Mouse (Mus musculus): ENCODE results near the gene Des. TPM values are rescaled to one million over a fixed set of nuclear protein-coding genes. Genes with fewer than 3 reads are reported as not detected.
A peak's percentile ranks its signal among the peaks of the same experiment; 100 is the strongest.

Des gene
- total RNA-seq, 4 experiments from 2014 or later: 0.60 to 1.9 (median 1.5) TPM

DNA sequence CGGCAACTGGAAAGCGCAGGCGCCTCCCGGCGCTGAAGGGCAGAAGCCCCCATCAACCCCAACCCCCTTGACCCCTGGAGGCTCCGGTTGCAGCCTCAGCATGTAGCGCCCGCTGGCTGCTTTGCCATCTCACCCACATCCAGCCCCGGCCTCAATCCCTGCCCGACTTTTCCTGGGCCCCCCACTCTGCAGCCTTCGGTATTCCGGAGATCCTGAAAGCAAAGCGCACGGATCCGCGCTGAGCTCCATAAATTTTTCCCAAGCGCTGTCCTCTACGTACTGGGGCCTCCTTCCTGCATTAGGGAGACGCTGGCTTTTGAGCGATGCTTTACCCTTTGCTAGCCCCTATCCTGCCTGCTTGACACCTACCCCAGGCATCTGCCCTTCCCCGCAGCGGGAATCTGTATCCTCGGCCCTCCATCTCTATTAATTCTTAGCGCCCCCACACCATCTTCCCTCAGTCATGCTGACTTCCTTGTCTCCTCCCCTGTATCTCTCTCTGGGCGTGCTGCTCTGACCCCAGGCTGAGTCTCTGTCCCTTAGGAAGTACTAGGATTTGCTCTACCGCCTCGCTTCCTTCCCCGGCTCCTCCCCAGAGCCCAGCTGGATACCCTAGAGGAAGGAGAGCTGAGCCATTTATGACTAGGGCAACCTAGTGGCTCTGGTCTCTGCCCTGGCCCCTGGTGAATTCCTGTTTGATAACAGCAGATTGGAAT, 22.4 kb downstream of the Des start:
- no peak for DNase-seq (ENCODE audit: low spot score in 2 of 2)

DNA sequence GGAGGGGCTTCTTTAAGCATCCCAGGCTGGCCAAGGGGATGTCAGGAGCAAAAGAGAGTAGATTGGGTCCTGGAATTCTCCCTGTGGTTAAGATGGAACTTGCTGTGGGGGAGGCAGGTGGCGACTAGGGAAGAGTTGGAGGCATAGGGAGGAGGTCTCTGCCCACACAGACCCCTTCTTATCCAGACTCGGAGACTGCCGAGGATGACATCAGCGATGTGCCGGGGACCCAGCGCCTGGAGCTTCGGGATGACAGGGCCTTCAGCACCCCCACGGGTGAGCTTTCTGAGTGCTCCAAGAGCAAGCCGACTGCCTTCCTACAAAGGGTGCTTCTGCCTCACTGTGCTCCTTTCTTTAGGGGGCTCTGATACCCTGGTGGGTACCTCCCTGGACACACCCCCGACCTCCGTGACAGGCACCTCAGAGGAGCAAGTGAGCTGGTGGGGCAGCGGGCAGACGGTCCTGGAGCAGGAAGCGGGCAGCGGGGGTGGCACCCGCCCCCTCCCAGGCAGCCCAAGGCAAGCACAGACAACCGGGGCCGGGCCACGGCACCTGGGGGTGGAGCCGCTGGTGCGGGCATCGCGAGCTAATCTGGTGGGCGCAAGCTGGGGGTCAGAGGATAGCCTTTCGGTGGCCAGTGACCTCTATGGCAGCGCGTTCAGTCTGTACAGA, 24.5 kb downstream of the Des start:
- no peak for DNase-seq (ENCODE audit: low spot score in 2 of 2)

DNA sequence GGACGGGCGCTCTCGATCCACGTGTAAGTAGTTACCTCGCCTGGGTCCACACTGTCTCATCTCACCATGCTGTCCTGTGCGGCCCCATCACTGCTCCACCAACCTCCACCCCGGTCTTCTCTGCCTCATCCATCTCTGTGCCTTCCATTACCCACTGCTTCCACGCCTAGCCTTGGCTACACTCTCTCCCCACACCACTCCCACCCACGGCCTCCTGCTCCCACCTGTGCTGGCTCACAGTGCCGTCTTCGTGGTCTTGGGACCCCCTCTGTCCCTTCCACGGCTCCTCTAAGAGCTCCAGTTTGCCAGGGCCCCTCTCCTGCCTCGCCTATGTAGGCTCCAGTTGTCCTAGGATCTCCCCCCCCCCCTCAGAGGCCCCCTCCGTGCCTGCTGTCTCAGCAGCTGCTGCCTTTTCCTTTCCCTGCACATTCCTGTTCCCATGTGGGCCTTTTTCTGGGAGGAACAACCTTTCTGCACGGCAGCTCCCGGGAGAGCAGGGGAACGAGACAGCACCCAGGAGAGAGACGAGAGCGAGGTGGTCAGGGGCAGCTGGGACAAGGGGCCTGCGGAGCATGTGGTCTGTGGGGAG, 25.1 kb downstream of the Des start:
- DNase-seq (ENCODE audit: low spot score in 2 of 2): no peak

DNA sequence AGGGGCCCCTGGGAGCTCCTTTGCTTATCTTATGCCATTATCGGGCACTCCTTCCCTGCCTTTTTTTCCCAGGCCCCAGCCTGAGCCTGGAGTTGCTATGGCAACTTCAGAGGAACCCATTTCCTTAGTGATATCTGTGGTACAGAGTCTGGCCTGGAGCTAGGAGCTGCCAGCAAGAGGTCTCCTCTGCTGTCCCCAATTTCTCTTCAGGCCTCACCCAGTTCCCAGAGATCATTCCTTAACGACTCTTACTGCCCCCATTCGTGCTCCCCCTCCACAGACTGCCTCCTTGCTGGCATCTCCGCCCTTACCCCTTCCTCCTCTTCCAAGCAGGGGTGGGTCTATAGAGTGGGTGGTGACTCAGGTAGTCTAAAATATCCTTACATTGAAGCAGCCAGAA, 26.0 kb downstream of the Des start:
- DNase-seq (ENCODE audit: low spot score in 2 of 2): no peak

DNA sequence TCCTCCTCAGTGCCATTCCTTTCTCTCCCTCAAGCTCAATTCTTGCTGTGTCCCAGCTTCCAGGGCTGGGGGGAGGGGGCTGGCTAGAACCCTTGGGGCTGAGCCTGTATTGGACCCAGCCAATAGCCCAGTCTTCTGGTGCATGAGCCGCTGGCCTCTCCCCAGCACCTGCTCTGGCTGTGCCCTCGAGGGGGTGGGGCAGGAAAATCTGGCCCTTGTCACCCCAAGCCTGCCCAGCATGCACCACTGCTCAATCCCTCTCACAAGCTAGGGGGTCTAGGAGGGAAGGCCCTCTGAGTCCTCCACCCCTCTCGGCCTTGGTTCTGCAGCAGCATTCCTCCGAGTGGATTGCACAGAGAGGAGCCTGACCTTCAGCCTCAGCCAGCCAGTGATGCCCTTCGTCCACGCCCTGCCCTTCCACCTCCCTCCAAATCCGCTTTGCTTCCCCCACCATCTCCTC, 27.4 kb downstream of the Des start:
- DNase-seq (ENCODE audit: low spot score in 2 of 2): no peak

DNA sequence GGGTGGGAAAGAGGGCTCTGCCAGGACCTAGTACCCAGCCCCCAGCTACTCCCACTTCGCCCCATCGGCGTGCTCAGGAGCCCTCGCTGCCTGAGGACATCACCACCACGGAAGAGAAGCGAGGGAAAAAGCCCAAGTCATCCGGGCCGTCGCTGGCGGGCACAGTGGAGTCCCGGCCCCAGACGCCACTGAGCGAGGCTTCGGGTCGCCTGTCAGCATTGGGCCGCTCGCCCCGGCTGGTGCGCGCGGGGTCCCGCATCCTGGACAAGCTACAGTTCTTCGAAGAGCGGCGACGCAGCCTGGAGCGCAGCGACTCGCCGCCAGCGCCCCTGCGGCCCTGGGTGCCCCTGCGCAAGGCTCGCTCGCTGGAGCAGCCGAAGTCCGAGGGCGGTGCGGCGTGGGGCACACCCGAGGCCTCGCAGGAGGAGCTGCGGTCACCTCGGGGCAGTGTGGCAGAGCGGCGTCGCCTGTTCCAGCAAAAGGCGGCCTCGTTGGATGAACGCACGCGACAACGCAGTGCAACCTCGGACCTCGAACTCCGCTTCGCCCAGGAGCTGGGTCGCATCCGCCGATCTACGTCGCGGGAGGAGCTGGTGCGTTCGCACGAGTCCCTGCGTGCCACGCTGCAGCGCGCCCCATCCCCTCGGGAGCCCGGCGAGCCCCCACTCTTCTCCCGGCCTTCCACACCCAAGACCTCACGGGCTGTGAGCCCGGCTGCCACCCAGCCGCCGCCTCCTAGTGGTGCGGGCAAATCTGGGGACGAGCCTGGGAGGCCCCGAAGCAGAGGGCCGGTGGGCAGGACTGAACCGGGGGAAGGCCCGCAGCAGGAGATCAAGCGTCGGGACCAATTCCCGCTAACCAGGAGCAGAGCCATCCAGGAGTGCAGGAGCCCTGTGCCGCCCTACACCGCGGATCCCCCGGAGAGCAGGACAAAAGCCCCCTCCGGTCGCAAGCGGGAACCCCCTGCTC, 28.1 kb downstream of the Des start:
- no peak for DNase-seq (ENCODE audit: low spot score in 2 of 2)

DNA sequence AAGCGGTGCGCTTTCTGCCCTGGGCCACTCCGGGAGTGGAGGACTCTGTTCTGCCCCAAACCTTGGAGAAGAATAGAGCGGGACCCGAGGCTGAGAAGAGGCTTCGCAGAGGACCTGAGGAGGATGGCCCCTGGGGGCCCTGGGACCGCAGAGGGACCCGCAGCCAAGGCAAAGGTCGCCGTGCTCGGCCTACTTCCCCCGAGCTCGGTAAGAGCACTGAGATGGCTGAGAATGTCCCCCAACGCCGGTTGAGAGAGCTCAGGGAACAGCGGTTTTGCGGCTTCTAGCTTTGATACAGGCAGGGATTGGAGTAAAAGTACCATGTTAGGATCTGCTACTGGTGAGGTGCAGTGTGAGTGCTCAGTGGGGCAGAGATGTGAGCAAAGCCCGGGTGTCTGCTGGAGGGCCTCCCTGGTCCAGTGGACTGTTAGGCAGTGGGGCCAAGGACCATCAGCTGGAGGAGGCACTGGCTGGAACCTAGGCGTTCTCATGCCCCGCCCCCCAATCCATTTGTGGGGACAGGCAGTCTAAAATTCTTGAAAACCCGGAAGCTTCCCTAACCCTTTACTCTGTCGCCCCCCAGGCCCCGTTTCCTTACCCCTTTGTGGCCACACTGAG, 28.9 kb downstream of the Des start:
- DNase-seq (ENCODE audit: low spot score in 2 of 2): no peak

DNA sequence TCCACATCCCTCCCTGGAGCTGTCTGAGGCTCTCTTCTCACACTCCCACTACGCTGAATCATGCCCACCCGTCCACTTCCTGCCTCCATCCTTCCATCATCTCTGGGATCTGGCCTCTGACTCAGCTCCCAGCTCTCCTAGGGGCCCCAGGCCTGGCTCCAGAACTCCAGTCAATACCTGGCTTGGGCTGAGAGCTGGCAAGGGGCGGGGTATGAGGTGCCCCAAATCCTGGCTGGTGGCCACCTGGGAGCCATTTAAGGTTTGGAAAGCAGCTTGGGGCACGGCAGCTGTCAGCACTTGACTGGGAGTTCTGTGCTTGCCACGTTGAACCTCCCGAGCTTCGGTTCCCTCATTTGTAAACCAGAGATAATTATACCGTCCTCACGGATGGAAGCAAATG, 33.0 kb downstream of the Des start:
- DNase-seq (ENCODE audit: low spot score in 2 of 2): peak in 1 of 2 experiments; percentile 55

DNA sequence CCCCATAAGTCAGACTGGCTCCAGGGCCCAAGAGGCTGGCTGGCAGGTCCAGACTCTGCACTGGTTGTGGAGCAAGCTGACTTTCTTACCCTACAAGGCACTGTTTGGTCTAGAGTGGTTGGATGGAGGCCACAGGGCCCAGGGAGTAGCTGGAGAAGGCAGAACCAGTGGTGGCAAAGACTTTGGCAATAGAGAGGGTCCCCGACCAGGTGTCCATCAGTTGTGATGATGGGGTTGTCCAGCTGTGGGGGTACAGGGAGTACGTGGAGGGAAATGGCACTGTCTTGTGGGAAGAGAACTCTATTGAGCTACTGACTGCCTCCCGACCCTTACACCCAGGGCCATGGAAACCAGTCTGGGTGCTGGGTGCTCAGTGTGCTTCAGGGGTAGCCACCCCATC, 33.7 kb downstream of the Des start:
- DNase-seq (ENCODE audit: low spot score in 2 of 2): no peak

DNA sequence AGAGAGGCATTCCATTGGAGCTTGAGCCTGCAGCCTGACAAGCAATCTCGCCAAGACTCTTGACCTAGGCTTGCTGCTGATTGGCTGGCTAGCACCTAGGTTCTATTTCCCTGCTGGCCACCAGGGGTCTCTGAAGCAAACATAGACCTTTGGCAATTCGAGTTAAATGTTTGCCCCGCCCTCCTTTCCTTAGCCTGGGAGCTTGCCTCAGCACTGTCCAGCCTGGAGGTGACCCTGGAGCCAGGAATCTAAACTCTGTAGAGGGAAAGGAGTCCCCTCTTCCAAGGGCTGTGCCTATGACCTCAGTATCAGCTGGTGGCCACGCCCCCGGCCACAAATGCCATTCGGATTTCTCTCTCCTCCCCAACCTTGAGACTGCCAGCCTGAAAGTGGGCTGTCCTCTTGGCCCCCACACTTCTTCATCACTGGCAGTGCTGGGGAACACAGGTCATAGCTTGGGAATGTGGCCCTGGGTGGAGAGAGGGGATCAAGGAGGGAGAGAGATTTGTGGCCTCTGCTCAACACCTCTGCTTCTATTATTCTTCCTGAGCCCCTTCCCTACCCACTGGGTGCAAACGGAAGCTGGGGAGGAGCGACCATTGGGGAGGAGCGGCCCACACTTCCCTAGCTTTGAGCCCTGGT, 38.8 kb downstream of the Des start:
- no peak for DNase-seq (ENCODE audit: low spot score in 2 of 2)

DNA sequence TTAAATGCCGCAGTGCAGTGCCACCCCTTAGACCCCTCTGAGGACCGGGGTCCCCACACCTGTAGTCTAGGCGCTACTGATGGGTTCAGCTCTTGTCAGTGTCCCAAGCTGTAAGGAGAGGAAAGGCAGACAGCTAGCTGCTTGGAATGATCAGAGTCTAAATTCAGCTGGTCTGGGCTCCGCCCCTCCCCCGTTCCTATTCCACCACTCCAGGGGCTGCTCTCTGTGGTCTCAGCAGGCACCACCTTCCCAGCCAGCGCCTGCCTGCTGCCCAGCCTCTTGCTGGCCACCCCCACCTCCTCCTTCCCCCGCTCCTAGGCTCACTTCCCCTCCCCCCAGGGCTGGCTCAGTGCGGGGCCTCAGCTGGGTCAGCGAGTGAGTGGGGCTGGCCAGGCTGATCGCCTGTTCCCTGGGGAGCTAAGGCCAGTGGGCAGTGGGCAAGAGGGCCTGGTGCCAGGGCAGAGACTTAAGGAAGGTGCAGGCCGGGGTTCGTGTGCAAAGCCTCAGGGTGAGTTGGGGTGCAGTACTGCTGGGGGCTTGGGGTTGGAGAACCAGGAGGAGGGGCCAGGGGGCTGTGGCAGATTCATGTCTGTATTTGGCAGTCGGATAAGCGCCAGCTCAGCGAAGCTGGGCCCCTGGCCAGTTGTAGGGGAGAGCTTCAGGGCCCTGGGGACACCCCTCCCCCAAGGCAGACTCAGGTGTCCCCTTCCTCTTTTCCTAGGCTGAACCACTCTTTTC, 39.8 kb downstream of the Des start:
- no peak for DNase-seq (ENCODE audit: low spot score in 2 of 2)

DNA sequence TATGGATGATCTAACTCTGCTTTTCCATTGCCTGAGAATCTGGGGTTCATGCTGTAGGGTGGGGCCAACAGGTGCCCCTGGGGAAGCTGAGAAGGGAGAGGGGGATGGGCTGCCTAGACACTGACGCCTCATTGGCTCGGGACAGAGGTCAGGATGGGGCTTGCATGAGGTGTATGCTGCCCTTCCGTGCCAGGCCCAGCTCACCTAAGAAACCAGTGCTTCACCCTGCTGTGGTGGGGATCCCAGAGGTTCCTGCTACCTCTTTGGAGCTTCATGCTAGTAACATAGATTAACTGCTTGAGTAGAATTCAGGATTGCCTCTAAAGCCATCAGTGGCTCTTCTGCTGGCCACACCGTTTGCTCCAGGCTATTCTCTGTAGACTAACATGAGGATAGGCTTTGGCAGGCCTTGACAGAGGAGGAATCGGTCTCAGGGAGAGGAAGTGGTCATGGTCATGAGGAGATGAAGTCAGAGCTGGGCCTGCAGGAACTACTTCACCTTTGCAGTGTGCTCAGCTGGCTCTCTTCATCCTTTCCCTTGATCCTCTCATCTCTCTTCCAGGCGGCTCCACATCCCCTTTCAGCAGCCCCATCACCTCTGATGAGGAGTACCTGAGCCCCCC, 40.5 kb downstream of the Des start:
- no peak for DNase-seq (ENCODE audit: low spot score in 2 of 2)

DNA sequence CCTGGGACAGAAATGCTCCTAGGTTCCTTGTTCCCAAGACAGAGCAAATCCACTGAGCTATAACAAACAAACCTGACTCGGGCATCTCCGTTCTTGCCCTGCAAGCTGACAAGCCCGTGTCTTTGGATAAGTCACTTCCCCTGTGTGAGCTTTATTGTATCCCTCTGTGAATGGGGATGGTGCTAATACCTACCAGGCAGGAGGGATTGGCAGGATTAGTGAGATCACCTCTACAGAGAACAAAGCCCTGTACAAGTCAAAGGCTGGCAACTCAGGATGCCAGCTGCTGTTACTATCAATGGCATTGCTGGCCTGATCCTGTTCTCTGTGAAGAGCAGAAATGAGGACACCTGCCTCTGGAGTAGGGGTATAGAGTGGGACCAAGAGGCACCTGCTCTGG, 45.4 kb downstream of the Des start:
- DNase-seq (ENCODE audit: low spot score in 2 of 2): no peak

DNA sequence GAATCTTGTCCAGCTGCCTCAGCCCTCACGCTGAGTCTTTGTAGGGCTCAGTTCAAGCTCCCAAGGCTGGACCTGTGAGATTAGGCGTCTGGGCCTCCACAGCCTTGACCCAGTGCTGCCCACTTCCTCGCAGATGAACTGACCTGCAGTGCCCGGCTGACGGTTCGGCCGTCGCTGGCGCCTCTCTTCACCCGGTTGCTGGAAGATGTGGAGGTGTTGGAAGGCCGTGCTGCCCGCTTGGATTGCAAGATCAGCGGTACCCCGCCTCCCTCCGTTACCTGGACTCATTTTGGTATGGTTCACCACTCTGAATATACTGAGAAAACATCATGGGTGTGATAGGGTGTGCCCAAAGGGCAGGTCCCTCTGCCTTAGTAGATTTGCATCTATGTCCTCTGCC, 46.0 kb downstream of the Des start:
- DNase-seq (ENCODE audit: low spot score in 2 of 2): no peak

DNA sequence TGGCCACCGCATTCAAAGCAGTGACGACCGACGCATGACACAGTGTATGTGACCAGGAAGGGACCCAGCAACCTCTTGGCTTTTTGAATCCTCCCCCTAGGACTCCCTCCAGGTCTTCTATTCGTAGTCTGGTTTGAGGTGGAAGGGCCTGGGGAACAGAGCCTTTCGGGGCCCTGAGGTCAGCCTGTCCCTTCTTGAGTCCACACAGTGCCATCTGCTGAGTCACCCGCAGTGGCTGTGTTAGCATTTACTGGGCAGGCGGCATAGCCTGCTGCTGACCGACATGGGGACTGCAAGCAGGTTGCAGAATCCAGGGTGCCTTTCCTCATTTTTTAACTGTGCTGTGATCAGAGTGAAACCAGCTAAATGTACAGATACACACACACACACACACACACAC, 46.9 kb downstream of the Des start:
- DNase-seq (ENCODE audit: low spot score in 2 of 2): no peak

DNA sequence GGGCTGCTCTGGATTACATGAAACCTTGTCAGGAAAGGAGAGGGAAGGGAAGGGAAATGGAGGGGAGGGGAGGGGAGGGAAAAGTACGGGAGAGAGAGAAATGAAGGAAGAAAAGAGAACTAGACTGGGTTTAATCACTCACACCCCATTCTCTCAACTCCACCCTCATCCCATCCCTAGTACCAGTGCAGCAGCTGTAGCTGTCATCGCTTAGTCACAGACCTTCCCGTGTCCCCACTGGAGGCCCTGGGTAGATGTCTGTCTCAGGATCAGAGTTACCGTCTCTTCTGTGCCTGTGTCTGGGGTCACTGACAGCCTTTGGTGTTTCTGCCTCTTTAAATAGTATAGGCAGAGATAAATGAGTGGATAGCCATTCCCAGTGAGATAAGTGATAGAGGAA, 48.1 kb downstream of the Des start:
- no peak for DNase-seq (ENCODE audit: low spot score in 2 of 2)

DNA sequence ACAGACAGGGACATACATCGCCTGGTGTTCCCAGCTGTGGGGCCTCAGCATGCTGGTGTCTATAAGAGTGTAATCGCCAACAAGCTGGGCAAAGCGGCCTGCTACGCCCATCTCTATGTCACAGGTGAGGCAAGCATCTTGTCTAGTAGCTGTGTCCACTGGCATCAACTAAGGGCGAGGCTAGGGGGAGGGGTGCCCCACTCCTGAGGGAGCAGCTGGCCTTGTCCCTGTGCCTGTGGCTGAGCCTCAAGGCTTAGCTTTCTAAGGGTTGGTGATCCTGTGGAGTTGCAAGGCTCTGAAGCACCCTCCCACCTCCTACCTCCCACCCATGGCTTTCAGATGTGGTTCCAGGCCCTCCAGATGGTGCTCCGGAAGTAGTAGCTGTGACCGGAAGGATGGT, 49.8 kb downstream of the Des start:
- DNase-seq (ENCODE audit: low spot score in 2 of 2): no peak

DNA sequence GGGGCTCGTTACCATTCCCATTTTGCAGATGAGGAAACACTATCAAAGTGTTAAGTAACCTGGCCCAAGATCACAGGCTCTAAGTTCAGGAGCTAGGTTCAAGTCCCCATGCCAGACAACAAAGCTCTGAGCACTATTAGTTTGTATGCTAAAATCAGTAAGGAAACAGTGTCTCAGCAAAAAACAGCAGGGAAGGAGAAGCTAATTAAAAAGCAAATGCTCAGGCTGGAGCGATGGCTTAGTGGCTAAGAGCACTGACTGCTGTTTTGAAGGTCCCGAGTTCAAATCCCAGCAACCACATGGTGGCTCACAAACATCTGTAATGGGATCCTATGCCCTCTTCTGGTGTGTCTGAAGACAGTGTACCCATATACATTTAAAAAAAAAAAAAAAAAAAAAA, 52.1 kb downstream of the Des start:
- no peak for DNase-seq (ENCODE audit: low spot score in 2 of 2)

DNA sequence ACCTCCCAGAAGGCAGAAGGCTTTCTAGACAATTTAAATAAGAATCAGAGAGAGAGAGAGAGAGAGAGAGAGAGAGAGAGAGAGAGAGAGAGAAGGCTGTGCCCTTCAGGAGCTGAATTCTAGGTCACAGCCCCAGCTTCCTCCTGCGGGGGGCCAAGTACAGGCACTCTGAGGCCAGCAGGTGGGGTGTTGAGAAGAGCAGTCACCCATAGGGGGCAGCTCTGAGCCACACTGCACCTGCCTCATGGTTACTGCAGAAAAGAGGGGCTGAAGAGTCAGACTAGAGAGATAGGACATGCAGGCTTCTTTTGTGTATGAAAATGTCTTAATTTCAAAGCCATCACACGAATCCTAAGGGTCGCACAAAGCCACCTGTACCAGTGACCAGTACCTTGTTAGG, 53.6 kb downstream of the Des start:
- no peak for DNase-seq (ENCODE audit: low spot score in 2 of 2)
